ENCODE assay signal across 20 mouse cellular contexts in genomic region chr17:64681461-64681860, GRCm38 (mm10).
A peak's percentile ranks its signal among the peaks of the same experiment; 100 is the strongest.
DNase-seq lines count a peak whose midpoint lies in the region; ATAC-seq and TF ChIP-seq lines count a peak whose summit lies in the region.
"Had no signal": no experiment of that assay in that cellular context is flagged by ENCODE, and none has a peak within 500 bp of the region (broad histone marks: within the 10 kb centered on the region; RNA-seq: fewer than 3 reads in every experiment).

No protein-coding gene starts in this region.

- WGBS in liver, adult 2 months: 28% methylated on average over 3 of the region's 3 CpGs
- WGBS in liver, embryonic 11.5 days: 90% methylated on average over 3 of the region's 3 CpGs

- H3K79me2 ChIP-seq in liver, adult 2 months (ENCODE audit: control insufficient read depth, insufficient read depth, low read length): peaks cover 18% of the 10 kb centered on the region

- no peak for TF ChIP-seq POLR2A in liver, adult 2 months (IDR thresholded peaks at IDR 0.05; ENCODE audit: extremely low read depth, insufficient read depth, low read length)

- TF ChIP-seq CTCF in liver, adult 2 months (IDR thresholded peaks at IDR 0.05; ENCODE audit: low read depth, low read length): no peak

- H3K4me3 ChIP-seq in liver, adult 2 months (ENCODE audit: insufficient read depth, low read depth, low read length): no peak overlapping the region
- H3K4me3 ChIP-seq in liver, embryonic 11.5 days (ENCODE audit: low read depth, low read length): no peak overlapping the region
- H3K4me3 ChIP-seq: embryonic facial prominence, embryonic 12.5 days; embryonic facial prominence, embryonic 15.5 days; gastrocnemius, adult 2 months; hindbrain, embryonic 12.5 days had no signal

- no peaks in the 10 kb centered on the region for H3K9me3 ChIP-seq in liver, embryonic 11.5 days (ENCODE audit: control insufficient read depth, low read length)
- H3K9me3 ChIP-seq: embryonic facial prominence, embryonic 12.5 days; embryonic facial prominence, embryonic 15.5 days; hindbrain, embryonic 12.5 days had no signal

- DNase-seq in kidney, adult 11 months: peak; percentile 46
- DNase-seq in kidney, postnatal 10 days: no peak
- peak; percentile 51 to 57 for DNase-seq in kidney, adult 8-10 months
- no peak for DNase-seq in kidney, postnatal 14 days
- peak; percentile 79 for DNase-seq in liver, adult 2 months (ENCODE audit: extremely low read depth, low read depth, low spot score)
- DNase-seq in liver, embryonic 11.5 days (ENCODE audit: low spot score): no peak
- DNase-seq: cerebellum, adult 11 months; cerebellum, adult 2 months; cerebellum, adult 9-11 months; cerebellum, postnatal 25 days; forebrain, postnatal 0 days; gastrocnemius, adult 2 months; heart, adult 11 months had no signal

- H3K4me1 ChIP-seq in liver, adult 2 months (ENCODE audit: control insufficient read depth, insufficient read depth, low read length): peaks cover 35% of the 10 kb centered on the region
- H3K4me1 ChIP-seq in liver, embryonic 11.5 days (replicated peaks; ENCODE audit: control insufficient read depth, insufficient read depth, low read length): no peaks in the 10 kb centered on the region; the same call in 1 of the 2 replicates
- H3K4me1 ChIP-seq: embryonic facial prominence, embryonic 12.5 days; embryonic facial prominence, embryonic 15.5 days; hindbrain, embryonic 12.5 days had no signal

- peak overlapping the region; percentile 63 for H3K27ac ChIP-seq in liver, adult 2 months (replicated peaks; ENCODE audit: insufficient read depth, low read depth, low read length)
- H3K27ac ChIP-seq in liver, embryonic 11.5 days (ENCODE audit: low read depth, low read length): no peak overlapping the region
- H3K27ac ChIP-seq: embryonic facial prominence, embryonic 12.5 days; embryonic facial prominence, embryonic 15.5 days; gastrocnemius, adult 2 months; hindbrain, embryonic 12.5 days had no signal

- no peak for ATAC-seq in liver, embryonic 11.5 days (replicated peaks; ENCODE audit: low FRiP score)
- ATAC-seq in cerebellum, adult (ENCODE audit: insufficient number of reproducible peaks, low FRiP score, low TSS enrichment): no peak
- ATAC-seq: activated CD4-positive, CD25-positive, alpha-beta regulatory T cell, adult 4 months; forebrain, embryonic 14.5 days; forebrain, postnatal 0 days had no signal

- peaks cover 48% of the 10 kb centered on the region for H3K36me3 ChIP-seq in liver, adult 2 months (ENCODE audit: control insufficient read depth, insufficient read depth, low read length)
- H3K36me3 ChIP-seq in liver, embryonic 11.5 days (ENCODE audit: control insufficient read depth, insufficient read depth, low read length): peaks cover 3% of the 10 kb centered on the region; the same call in 1 of the 2 replicates
- H3K36me3 ChIP-seq: embryonic facial prominence, embryonic 12.5 days; embryonic facial prominence, embryonic 15.5 days had no signal

- H3K9ac ChIP-seq in liver, adult 2 months (ENCODE audit: low read depth, low read length): no peak overlapping the region
- no peak overlapping the region for H3K9ac ChIP-seq in liver, embryonic 11.5 days (ENCODE audit: low read depth, low read length)
- H3K9ac ChIP-seq: embryonic facial prominence, embryonic 12.5 days; embryonic facial prominence, embryonic 15.5 days; forebrain, postnatal 0 days; hindbrain, embryonic 12.5 days had no signal

- no peak overlapping the region for H3K4me2 ChIP-seq in liver, embryonic 11.5 days
- H3K4me2 ChIP-seq: embryonic facial prominence, embryonic 12.5 days; embryonic facial prominence, embryonic 15.5 days; heart, embryonic 11.5 days; hindbrain, embryonic 12.5 days had no signal

- no peaks in the 10 kb centered on the region for H3K27me3 ChIP-seq in liver, adult 2 months (ENCODE audit: control insufficient read depth, insufficient read depth, low read length)
- H3K27me3 ChIP-seq in liver, embryonic 11.5 days (replicated peaks; ENCODE audit: control insufficient read depth, insufficient read depth, low read length): no peaks in the 10 kb centered on the region
- H3K27me3 ChIP-seq: embryonic facial prominence, embryonic 12.5 days; embryonic facial prominence, embryonic 15.5 days; hindbrain, embryonic 12.5 days had no signal

Comparison
In these comparisons a context has a peak if more than half of its experiments do, and no peak if none do; other contexts are left out.
1. DNase-seq: peak in kidney, adult 11 months (single experiment), kidney, adult 8-10 months (2 of 2) and liver, adult 2 months (single experiment); none in kidney, postnatal 10 days (single experiment), kidney, postnatal 14 days (single experiment) and liver, embryonic 11.5 days (single experiment).